Mouse (Mus musculus) yolk sac, embryonic 10.5 days (tissue): ENCODE measurements around the gene Lrp10.
A peak's percentile ranks its signal among the peaks of the same experiment; 100 is the strongest.

Source experiments
- DNase-seq: peaks from one replicate; pipeline ENCODE4 v3.0.0-alpha.2; 2017; ENCODE audit warnings: low spot score

The Lrp10 gene

GRCm38 (mm10) chr14:54463959-54464292, at the start of gene Lrp10:
Lrp10 (plus strand) TSS chr14:54464137.
- peak; percentile 93 for DNase-seq

GRCm38 (mm10) chr14:54415241-54416020, 48.5 kb upstream of the Lrp10 start:
- no peak for DNase-seq

- DNase-seq: no peak
Observed at GRCm38 (mm10) chr14:54416229-54416775, 47.6 kb upstream of the Lrp10 start.

- DNase-seq: no peak
Observed at GRCm38 (mm10) chr14:54416830-54417229, 47.1 kb upstream of the Lrp10 start.

GRCm38 (mm10) chr14:54417623-54418081, 46.3 kb upstream of the Lrp10 start, which contains the start of gene Slc7a7:
Slc7a7 (minus strand) TSS chr14:54417780.
- peak; percentile 50 for DNase-seq

- DNase-seq: no peak
Observed at GRCm38 (mm10) chr14:54421014-54421413, 42.9 kb upstream of the Lrp10 start.

- no peak for DNase-seq
Observed at GRCm38 (mm10) chr14:54423406-54423805, 40.5 kb upstream of the Lrp10 start.

- DNase-seq: no peak
Observed at GRCm38 (mm10) chr14:54424634-54425033, 39.3 kb upstream of the Lrp10 start.

GRCm38 (mm10) chr14:54425540-54425939, 38.4 kb upstream of the Lrp10 start:
- DNase-seq: no peak

GRCm38 (mm10) chr14:54426003-54426688, 37.8 kb upstream of the Lrp10 start:
- DNase-seq: no peak

- peak; percentile 88 for DNase-seq
Observed at GRCm38 (mm10) chr14:54426689-54427398, 37.1 kb upstream of the Lrp10 start, which contains the start of gene Mrpl52. Mrpl52 (plus strand) TSS chr14:54426909.

- DNase-seq: no peak
Observed at GRCm38 (mm10) chr14:54427696-54428095, 36.2 kb upstream of the Lrp10 start.

- DNase-seq: no peak
Observed at GRCm38 (mm10) chr14:54428421-54428820, 35.5 kb upstream of the Lrp10 start.

- DNase-seq: no peak
Observed at GRCm38 (mm10) chr14:54429332-54430093, 34.4 kb upstream of the Lrp10 start.

- peak; percentile 28 for DNase-seq
Observed at GRCm38 (mm10) chr14:54430406-54431145, 33.4 kb upstream of the Lrp10 start.

- peak; percentile 85 for DNase-seq
Observed at GRCm38 (mm10) chr14:54431334-54432077, 32.4 kb upstream of the Lrp10 start, which contains the start of gene Mmp14. Mmp14 (plus strand) TSS chr14:54431612.

GRCm38 (mm10) chr14:54432078-54432836, 31.7 kb upstream of the Lrp10 start:
- peak; percentile 52 for DNase-seq

- DNase-seq: no peak
Observed at GRCm38 (mm10) chr14:54432837-54433830, 30.8 kb upstream of the Lrp10 start.
